Mouse (Mus musculus): ENCODE measurements around the gene Fam151a.
A peak's percentile ranks its signal among the peaks of the same experiment; 100 is the strongest.
"Not testable (repeated sequence)": the region's sequence is repeated elsewhere in the genome, so short reads cannot be mapped to it uniquely, and the experiment has no call there.

Gene Fam151a

DNA sequence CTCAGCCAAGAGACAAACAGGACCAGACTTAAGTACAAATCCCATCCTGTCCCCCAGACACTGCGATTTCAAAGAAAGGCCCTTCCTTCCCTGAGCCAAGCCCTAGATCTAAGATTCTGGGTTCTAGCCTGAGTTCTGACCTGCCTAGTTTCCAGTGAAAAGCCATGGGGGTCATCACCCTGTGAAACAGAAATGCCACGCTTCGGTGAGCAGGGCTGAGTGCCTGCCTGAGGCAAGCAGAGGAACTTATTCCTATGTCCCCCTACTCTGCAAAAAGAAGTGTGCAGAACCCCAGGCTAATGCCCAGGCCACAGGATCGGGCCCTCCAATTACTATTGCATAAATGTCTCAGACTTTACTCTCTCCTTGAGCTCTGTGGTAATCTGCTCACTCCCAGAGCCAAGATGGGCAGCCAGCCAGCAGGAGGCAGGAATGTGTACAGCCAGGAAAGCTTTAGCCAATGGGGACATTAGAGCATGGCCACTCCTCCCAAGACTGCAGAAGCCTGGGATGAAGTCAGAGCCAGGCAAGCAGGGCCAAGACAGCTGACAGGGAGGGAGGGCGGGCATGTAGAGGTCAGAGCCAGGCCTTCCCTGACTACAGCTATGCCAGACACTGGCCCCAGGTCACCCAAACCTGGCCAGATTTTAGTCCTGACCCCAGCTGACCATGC, 44.6 kb downstream of the Fam151a start:
- DNase-seq: peak; percentile 85

DNA sequence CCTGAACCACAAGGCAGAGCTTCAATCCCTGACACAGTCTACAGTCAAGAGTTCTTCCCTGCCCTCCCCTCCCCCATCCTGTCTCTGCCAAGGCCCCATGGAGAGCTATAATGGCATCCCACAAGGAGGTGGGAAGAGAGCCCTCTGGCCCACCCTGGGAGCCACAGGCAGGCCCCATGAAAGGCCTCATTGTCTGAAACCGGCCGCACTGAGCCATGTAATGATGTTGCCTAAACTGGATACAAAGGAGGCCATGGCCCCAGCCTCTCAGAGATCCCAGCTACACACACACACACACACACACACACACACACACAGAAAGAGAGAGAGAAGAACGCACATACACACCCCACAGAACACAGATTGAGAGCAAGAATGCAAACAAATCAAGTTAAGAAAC, 46.4 kb downstream of the Fam151a start:
- DNase-seq: no peak

DNA sequence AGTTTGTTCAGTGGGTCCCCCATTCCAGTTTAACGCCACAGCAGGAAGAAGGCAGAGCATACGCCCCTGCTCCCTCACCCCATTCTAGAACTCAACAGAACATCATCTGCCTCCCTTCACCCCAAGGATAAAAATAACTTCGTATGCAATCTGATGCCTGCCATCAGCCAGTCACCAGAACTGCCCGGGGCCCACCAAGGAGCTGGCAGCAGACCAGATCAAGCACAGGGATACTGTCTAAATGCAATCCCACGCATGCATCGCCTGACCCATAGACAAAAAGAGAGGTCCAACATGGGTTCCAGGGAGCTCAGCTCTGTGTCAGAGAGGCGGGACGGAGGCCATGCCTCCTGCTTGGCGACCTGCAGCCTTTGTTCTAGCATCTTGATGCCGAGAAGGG, 49.4 kb downstream of the Fam151a start:
- DNase-seq: no peak

DNA sequence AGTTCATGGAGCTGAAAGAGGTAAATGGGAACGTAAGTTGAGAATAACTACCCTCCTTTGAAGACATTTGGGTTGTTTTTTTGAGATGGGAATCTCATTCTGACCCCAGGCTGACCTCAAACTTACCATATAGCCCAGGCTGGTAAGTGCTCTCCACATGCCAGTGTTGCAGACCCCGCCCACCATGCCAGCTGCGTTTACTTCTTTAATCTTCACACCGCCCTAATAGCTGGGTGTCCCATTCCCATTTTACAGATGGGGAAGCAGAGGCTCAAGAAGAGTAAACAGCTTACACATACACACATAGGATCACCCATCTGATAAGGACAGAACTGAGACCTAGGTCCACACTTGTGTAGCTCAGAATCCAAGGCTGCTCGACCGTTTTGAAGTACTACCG, 51.1 kb downstream of the Fam151a start:
- no peak for DNase-seq

DNA sequence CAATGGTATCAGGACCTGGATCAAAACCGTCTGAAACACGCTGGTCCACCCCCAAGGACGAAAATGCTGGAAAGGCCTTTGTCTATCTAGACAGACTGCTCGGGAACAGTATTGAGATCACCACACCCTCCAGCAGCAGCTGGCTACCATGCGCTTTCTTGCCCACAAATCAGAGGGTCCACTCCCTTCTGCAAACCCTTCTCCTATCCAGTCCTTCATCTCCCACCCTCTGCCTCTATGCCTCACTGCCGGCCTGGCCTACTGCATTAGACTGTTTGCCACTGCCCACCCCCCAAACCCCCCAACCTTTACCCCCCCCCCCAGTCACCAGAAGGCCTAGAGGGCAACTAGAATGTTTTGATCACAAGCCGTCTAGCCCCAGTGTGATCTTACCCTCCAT, 51.7 kb downstream of the Fam151a start:
- no peak for DNase-seq

DNA sequence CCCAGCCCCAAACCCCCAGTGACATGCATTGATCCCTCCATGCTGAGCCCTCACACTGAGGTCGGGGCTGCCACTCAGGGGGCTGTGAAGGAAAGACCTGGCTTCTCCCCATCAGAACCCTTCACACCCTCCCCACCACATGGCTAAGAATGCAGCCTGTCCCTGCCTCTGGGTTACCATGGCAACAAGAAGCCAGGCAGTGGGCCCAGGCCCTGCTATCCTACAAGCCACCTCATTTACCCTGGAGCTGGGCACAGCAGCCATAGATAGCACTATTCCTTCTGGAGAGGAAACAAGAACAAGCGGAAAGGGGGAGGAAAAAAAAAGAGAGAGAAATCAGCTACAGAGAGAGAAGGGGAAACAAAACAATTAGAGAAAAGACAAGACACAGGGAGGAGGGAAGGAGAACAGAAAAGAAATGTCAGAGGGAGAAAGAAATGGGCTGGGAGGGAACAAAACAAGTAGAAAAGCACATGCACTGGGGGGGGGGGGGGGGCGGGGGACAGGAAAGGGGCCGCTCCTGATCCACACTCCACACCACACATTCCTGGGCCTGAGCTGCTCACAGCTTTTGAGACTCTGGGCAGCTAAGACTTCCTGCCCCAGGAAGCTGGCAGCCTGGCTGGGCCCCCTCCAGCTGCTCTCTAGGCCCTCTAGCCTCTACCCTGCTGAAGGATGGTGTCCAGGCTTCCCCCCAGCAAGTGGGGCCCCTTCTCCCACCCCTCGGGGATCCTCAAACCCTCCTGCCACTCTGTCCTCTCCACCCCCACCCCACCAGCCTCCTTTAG, 52.3 kb downstream of the Fam151a start:
- no peak for DNase-seq

DNA sequence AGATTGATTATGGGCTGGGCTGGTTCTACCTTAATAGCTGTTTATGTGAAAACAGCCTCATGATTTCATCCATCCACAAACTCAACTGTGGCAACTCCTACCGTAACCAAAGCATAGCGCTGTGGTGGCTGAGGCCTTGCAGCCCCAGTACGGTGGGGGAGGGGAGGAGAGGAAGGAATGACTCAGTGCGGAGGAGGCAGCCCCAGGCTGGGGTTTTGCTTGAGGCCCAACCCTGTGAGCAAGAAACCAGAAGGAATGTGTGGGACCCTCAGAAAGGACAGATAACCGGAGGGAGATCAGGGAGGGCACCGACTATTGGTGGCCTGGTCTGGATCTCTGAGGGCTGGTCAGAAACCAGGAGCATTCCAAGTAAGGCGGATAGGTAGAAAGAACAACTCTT, 54.1 kb downstream of the Fam151a start:
- DNase-seq: no peak

DNA sequence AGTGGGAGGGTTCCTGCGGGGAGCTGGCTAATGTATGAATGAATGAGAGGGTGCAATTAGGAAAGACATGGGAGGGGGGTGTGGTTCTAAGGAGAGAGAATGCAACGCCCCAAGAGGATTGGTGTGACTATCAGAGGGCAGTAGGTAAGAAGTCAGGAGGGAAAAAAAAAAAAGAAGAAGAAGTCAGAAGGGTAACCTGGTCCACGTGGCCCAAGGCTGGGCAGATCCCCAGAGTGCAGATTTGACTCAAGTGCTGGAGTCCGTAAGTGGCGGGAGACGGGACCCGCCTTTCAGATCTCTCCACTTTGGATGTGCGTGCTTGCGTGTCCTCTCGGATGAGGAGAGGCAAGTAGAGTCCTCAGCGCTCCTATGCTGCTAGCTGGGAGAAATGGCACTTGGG, 54.9 kb downstream of the Fam151a start:
- DNase-seq: no peak

DNA sequence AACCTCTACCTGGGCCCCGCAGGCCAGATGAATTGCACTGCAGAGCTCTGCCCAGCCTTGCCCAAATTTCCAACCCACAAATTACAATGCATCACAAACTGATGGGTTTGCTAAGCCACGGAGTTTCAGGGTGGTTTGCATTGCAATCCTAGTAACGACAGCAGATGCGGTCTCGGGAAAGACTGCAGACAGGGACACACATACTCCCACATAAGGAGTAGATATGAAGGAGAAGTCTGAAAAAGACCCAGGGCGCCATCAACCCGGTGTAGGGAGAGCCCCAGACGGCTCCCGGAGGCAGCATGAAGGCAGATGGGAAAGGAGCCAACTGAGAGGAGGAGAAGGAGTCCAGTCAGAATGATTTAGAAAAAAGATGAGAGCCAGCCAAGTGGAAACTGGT, 56.0 kb downstream of the Fam151a start:
- no peak for DNase-seq

DNA sequence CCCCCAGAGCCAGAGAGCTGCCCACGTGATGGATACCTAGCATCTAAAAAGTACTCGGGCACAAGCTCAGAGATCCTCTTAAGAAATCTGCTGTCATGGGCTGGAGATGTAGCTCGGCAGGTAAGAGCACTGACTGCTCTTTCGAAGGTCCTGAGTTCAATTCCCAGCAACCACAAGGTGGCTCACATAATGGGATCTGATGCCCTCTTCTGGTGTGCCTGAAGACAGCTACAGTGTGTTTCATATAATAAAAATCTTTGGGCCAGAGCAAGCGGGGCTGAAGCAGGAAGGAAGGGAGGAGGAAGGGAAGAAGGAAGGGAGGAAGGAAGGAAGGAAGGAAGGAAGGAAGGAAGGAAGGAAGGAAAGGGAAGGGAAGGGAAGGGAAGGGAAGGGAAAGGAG, 56.5 kb downstream of the Fam151a start:
- not testable (repeated sequence) for DNase-seq

DNA sequence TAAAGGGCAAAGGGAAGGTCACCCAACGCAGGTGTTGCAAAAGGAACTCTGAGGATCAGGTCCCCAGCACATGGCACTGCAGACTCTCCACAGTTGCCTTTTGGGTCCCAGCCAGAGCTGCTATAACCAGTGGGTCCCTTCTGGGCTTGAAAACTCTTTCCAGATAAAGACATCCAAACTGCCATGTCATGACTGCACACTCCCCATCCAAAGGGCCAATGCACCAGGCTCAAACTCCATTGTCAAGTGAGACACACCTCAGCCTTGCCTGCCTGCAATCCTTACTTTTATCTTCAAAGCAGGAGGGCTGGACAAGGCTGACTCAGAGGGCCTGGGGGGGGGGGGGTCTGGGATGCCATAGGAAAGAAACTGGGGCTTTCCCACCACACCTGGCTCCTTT, 57.2 kb downstream of the Fam151a start:
- no peak for DNase-seq

DNA sequence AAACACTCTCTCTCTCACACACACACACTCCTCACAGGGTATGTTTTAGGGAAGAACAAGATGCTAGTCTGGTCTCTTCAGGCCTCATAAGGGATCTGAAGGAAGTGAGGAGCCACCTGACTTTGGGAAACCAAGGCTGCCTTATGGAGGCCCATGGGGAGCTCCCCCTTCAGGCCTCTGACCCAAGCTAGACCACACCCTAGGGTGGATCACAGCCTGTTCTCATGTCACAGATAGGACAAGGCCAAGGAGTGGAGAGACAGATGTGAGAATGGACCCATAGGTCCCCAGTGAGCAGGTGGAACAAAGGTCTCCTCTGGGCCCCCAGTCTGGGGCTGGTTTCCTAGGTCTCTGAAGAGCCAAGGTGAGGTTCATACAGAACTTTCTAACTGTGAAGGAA, 58.6 kb downstream of the Fam151a start:
- DNase-seq: no peak

DNA sequence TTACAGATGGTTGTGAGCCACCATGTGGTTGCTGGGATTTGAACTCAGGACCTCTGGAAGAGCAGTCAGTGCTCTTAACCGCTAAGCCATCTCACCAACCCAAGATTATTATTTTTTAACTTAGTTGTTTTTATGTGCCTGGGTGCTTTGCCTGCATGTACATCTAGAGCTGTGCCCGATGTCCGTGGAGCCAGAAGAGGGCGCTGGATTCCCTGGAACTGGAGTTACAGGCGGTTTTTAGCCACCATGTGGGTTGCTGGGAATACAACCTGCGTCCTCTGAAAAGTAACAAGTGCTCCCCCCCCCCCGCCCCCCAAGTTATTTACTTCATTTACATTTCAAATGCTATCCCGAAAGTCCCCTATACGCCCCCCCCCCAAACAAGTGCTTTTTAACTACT, 60.1 kb downstream of the Fam151a start:
- not testable (repeated sequence) for DNase-seq

DNA sequence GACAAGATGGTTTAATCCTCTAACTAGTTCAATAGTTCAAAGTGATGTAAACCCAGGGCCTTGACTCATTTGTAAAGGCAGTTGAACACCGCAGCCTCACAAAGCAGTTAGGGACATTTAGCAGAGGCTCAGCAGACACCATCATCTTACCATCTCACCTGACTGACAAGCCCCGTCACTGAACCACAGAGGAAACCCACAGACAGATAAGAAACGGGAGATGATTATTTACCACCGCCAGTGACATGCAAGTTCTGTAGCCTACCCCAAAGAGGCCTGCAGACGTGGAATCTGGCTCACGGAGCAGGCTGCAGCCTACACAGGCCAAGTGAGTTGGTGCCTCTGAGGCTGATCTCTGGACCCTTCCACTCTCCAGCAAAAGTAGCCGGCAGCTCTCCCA, 60.6 kb downstream of the Fam151a start:
- DNase-seq: no peak

DNA sequence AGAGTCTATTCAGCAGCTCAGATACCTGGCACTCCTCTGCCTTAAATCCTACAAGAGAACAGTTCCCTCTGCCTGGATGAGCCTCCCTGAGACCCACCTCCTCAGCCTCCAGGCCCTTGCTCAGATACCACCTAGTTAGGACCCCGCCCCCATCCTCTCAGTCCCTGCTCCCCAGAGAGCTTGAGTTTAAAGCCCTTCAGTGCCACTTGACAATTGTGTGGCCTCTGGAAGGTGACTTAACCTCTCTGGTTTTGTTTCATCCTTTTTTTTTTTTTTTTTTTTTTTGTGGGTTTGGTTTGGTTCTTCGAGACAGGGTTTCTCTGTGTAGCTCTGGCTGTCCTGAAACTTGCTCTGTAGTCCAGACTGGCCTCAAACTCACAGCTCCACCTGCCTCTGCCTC, 61.6 kb downstream of the Fam151a start:
- no peak for DNase-seq

Measured in cerebellum, adult 11 months (tissue).